Comparison of ENCODE assay signal across 9 mouse cellular contexts in genomic region chr17:56185281-56186141, GRCm38 (mm10). TPM values are rescaled to one million over a fixed set of nuclear protein-coding genes. Genes with fewer than 3 reads are reported as not detected.
DNase-seq lines count a peak whose midpoint lies in the region; ATAC-seq and TF ChIP-seq lines count a peak whose summit lies in the region.
"Had no signal": no experiment of that assay in that cellular context is flagged by ENCODE, and none has a peak within 500 bp of the region (broad histone marks: within the 10 kb centered on the region; RNA-seq: fewer than 3 reads in every experiment).

No protein-coding gene starts in this region.

- DNase-seq in left cerebral cortex, adult 2 months (ENCODE audit: extremely low spot score in 1 of 2, low spot score in 2 of 2), result no peak
- DNase-seq in left cerebral cortex, adult 11 months (ENCODE audit: low spot score), result no peak
- DNase-seq in heart, adult 8-10 months (ENCODE audit: low spot score), result peak; percentile 79
- peak; percentile 64 for DNase-seq in kidney, adult 18-20 months
- DNase-seq in liver, postnatal 0 days, result no peak
- peak; percentile 28 for DNase-seq in ovary, postnatal 36 days (ENCODE audit: low spot score)

- no peaks in the 10 kb centered on the region for H3K27me3 ChIP-seq in liver, postnatal 0 days (ENCODE audit: insufficient read depth, low read length)

- peaks cover 3% of the 10 kb centered on the region; the same call in 1 of the 2 replicates for H3K4me1 ChIP-seq in cortical plate, adult 2 months (ENCODE audit: control insufficient read depth, insufficient read depth, low read length)
- peaks cover 20% of the 10 kb centered on the region for H3K4me1 ChIP-seq in liver, postnatal 0 days (ENCODE audit: insufficient read depth)

- H3K4me3 ChIP-seq in left cerebral cortex, adult 2 months, result no peak overlapping the region
- H3K4me3 ChIP-seq in cortical plate, adult 2 months (ENCODE audit: insufficient read depth, low read length), result no peak overlapping the region
- no peak overlapping the region for H3K4me3 ChIP-seq in liver, postnatal 0 days (ENCODE audit: low read depth, low read length)

- intact Hi-C loops in left cerebral cortex, adult 2 months (cut with DNase I), result no loop called here

- H3K9ac ChIP-seq in liver, postnatal 0 days (replicated peaks), result no peak overlapping the region

- no peak overlapping the region for H3K4me2 ChIP-seq in liver, postnatal 0 days (ENCODE audit: low read depth, low read length)

- peak overlapping the region; percentile 73 for H3K27ac ChIP-seq in left cerebral cortex, adult 2 months
- peak overlapping the region; percentile 72 for H3K27ac ChIP-seq in cortical plate, adult 2 months (ENCODE audit: insufficient read depth, low read length)
- peak overlapping the region; percentile 44; the same call in 1 of the 2 replicates for H3K27ac ChIP-seq in liver, postnatal 0 days (ENCODE audit: low read depth)

- peak; percentile 25; the same call in 1 of the 2 replicates for TF ChIP-seq POLR2A in cortical plate, adult 2 months (IDR thresholded peaks at IDR 0.05; ENCODE audit: extremely low read depth, insufficient read depth, low read length)

- 56% methylated on average over 11 of the region's 11 CpGs for WGBS in liver, postnatal 0 days (ENCODE audit: insufficient replicate concordance)

- no peaks in the 10 kb centered on the region for H3K9me3 ChIP-seq in liver, postnatal 0 days (ENCODE audit: low read length)
- H3K9me3 ChIP-seq: G1E had no signal

- no peak for ATAC-seq in liver, postnatal 0 days
- no peak for ATAC-seq in erythroblast, adult 5-6 weeks (replicated peaks; ENCODE audit: low FRiP score, poor library complexity, severe bottlenecking)

- peaks cover 27% of the 10 kb centered on the region for H3K36me3 ChIP-seq in liver, postnatal 0 days (replicated peaks; ENCODE audit: insufficient read depth, low read length)

- TF ChIP-seq CTCF in left cerebral cortex, adult 2 months (IDR thresholded peaks at IDR 0.05), result no peak
- no peak for TF ChIP-seq CTCF in cortical plate, adult 2 months (IDR thresholded peaks at IDR 0.05; ENCODE audit: extremely low read depth, insufficient read depth, low read length)
- no peak for TF ChIP-seq CTCF in liver, postnatal 0 days (IDR thresholded peaks at IDR 0.05; ENCODE audit: low read depth)

- TF ChIP-seq EP300 in liver, postnatal 0 days (IDR thresholded peaks at IDR 0.05; ENCODE audit: low read depth), result no peak

RNA-seq across cellular contexts. Expression of gene Mydgf, which starts 1.8 kb away (rescaled TPM):
- total RNA-seq in left cerebral cortex, adult 2 months (2021), result 10 to 100 TPM; 39.5 to 41.2 TPM
- polyA plus RNA-seq in cortical plate, adult 2 months (2012; rRNA removed), result 43.3 and 45.8 TPM in 2 replicates
- 10 to 100 TPM; 25.5 to 29.8 (median 27.9) TPM for total RNA-seq in heart, adult 8-10 months (2022)
- polyA plus RNA-seq in liver, postnatal 0 days (2015; fragmentation: Nextera tagmentation; extraction: Ambion mirVana), result 45.8 and 49.8 TPM in 2 replicates
- total RNA-seq in erythroblast, adult 5-6 weeks (2015; ENCODE audit: low replicate concordance), result 7.9 and 20.5 TPM in 2 replicates
- total RNA-seq in erythroblast, adult 5-6 weeks (2017; ENCODE audit: low replicate concordance), result 12.0 and 14.9 TPM in 2 replicates

RNA-seq across cellular contexts. Expression of gene Tnfaip8l1, which starts 23.2 kb away (rescaled TPM):
- total RNA-seq in left cerebral cortex, adult 2 months (2021), result 1 to 10 TPM; 7.5 to 8.7 TPM
- 7.5 and 8.5 TPM in 2 replicates for polyA plus RNA-seq in cortical plate, adult 2 months (2012; rRNA removed)
- total RNA-seq in heart, adult 8-10 months (2022), result 1 to 10 TPM; 1.2 to 2.1 (median 1.4) TPM
- polyA plus RNA-seq in liver, postnatal 0 days (2015; fragmentation: Nextera tagmentation; extraction: Ambion mirVana), result 2.8 and 3.3 TPM in 2 replicates
- total RNA-seq in erythroblast, adult 5-6 weeks (2015; ENCODE audit: low replicate concordance), result 0.38 and 0.84 TPM in 2 replicates
- 0.28 TPM in 1 of 2 replicates, not detected in the other for total RNA-seq in erythroblast, adult 5-6 weeks (2017; ENCODE audit: low replicate concordance)

RNA-seq across cellular contexts. Expression of gene Dpp9, which starts 33.2 kb away (rescaled TPM):
- 10 to 100 TPM; 70.7 to 74.1 TPM for total RNA-seq in left cerebral cortex, adult 2 months (2021)
- 51.2 and 52.0 TPM in 2 replicates for polyA plus RNA-seq in cortical plate, adult 2 months (2012; rRNA removed)
- 10 to 100 TPM; 42.6 to 51.1 (median 46.6) TPM for total RNA-seq in heart, adult 8-10 months (2022)
- 10.2 and 12.1 TPM in 2 replicates for polyA plus RNA-seq in liver, postnatal 0 days (2015; fragmentation: Nextera tagmentation; extraction: Ambion mirVana)
- total RNA-seq in erythroblast, adult 5-6 weeks (2015; ENCODE audit: low replicate concordance), result 9.8 and 11.5 TPM in 2 replicates
- total RNA-seq in erythroblast, adult 5-6 weeks (2017; ENCODE audit: low replicate concordance), result 5.2 TPM in 2 replicates

RNA-seq across cellular contexts. Expression of gene Sema6b, which starts 45.4 kb away (rescaled TPM):
- 100 to 1,000 TPM; 117 to 125 TPM for total RNA-seq in left cerebral cortex, adult 2 months (2021)
- polyA plus RNA-seq in cortical plate, adult 2 months (2012; rRNA removed), result 87.3 and 88.9 TPM in 2 replicates
- total RNA-seq in heart, adult 8-10 months (2022), result 10 to 100 TPM in 1 of 4 experiments, 1 to 10 TPM in 3; 5.4 to 10.4 (median 8.6) TPM
- polyA plus RNA-seq in liver, postnatal 0 days (2015; fragmentation: Nextera tagmentation; extraction: Ambion mirVana), result 0.56 and 0.62 TPM in 2 replicates
- total RNA-seq in erythroblast, adult 5-6 weeks (2015; ENCODE audit: low replicate concordance), result 0.19 TPM in 1 of 2 replicates, not detected in the other
- total RNA-seq in erythroblast, adult 5-6 weeks (2017; ENCODE audit: low replicate concordance), result 0.56 and 1.4 TPM in 2 replicates

Comparison
In these comparisons a context has a peak if more than half of its experiments do, and no peak if none do; other contexts are left out.
1. DNase-seq: peak in heart, adult 8-10 months (single experiment), kidney, adult 18-20 months (single experiment) and ovary, postnatal 36 days (single experiment); none in left cerebral cortex, adult 2 months (0 of 2), left cerebral cortex, adult 11 months (single experiment) and liver, postnatal 0 days (single experiment).
2. Peak in every context shown above with its lines, with median percentiles within 50 percentile points of each other: H3K27ac ChIP-seq.